Mouse (Mus musculus) olfactory bulb, adult 2 months (tissue): ENCODE measurements at regions not wholly inside any gene's neighbourhood (a gene's known extent, or its start where the extent isn't known, plus 50 kb on each side); places are given as distances from the start of the nearest gene placed in this dataset.

Experiments
- CTCF ChIP-seq: fragments of 200-500 bp; IDR thresholded peaks from 2 replicates; pipeline ENCODE4 v1.5.1; 2012; ENCODE audit warnings: low read depth, mild to moderate bottlenecking, low read length, moderate library complexity; ENCODE audit not compliant: insufficient read depth
- POLR2A ChIP-seq: fragments of 200-500 bp; IDR thresholded peaks from 2 replicates; pipeline ENCODE4 v1.6.1; 2012; ENCODE audit warnings: mild to moderate bottlenecking, low read depth, low read length, moderate library complexity; ENCODE audit not compliant: insufficient read depth

GRCm38 (mm10) chr15:51594060-51594459, 2290.6 kb upstream of the Gm7489 start:
- no peak for TF ChIP-seq POLR2A
- no peak for TF ChIP-seq CTCF
